Mouse (Mus musculus): ENCODE measurements around the gene Vmn1r72. TPM values are rescaled to one million over a fixed set of nuclear protein-coding genes. Genes with fewer than 3 reads are reported as not detected.
"Not testable (repeated sequence)": the region's sequence is repeated elsewhere in the genome, so short reads cannot be mapped to it uniquely, and the experiment has no call there.

The Vmn1r72 gene
- not detected in 2 replicates for polyA plus RNA-seq (2015; fragmentation: Nextera tagmentation; extraction: Ambion mirVana)

DNA sequence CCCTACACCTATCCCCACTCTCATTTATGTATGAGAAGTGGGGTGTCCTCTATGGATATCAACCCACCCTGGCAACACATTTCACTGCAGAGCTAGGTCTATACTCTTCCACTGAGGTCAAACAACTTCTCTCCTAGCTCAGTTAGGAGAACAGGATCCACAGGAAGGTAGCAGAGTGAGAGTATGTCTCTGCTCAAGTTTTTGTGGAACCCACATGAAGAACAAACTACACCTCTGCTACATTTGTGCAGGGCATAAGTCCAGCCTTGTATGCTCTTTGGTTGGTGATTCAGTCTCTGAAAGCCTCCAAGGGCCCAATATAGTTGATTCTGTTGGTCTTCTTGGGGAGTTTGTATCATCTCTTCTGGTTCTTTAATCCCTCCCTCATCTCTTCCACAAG lies at the start of gene Vmn1r72:
TSS of gene Vmn1r72 (minus strand) at position 101 of the 400 bp plus-strand sequence.
- H3K4me2 ChIP-seq (ENCODE audit: low read depth, low read length); ATAC-seq (replicated peaks; ENCODE audit: extremely low read depth, insufficient read depth, low FRiP score); H3K9ac ChIP-seq (ENCODE audit: low read length); H3K9me3 ChIP-seq (replicated peaks; ENCODE audit: control insufficient read depth, low read length); H3K36me3 ChIP-seq (ENCODE audit: control insufficient read depth, insufficient read depth); H3K4me3 ChIP-seq (ENCODE audit: low read length); H3K4me1 ChIP-seq (ENCODE audit: control insufficient read depth, insufficient read depth, low read length); H3K27ac ChIP-seq (ENCODE audit: low read length); H3K27me3 ChIP-seq (ENCODE audit: control insufficient read depth, insufficient read depth, low read length): not testable (repeated sequence)

GRCm38 (mm10) chr7:11617082-11617481 lies 62.9 kb downstream of the Vmn1r72 start:
- H3K9ac ChIP-seq (ENCODE audit: low read length); H3K4me3 ChIP-seq (ENCODE audit: low read length); H3K27me3 ChIP-seq (ENCODE audit: control insufficient read depth, insufficient read depth, low read length); H3K4me1 ChIP-seq (ENCODE audit: control insufficient read depth, insufficient read depth, low read length); H3K36me3 ChIP-seq (ENCODE audit: control insufficient read depth, insufficient read depth); H3K27ac ChIP-seq (ENCODE audit: low read length); ATAC-seq (replicated peaks; ENCODE audit: extremely low read depth, insufficient read depth, low FRiP score); H3K9me3 ChIP-seq (replicated peaks; ENCODE audit: control insufficient read depth, low read length); H3K4me2 ChIP-seq (ENCODE audit: low read depth, low read length): not testable (repeated sequence)
- 9% methylated on average over 8 of the region's 8 CpGs for WGBS

Other genes starting within 250 kb of the Vmn1r72 start
- gene Zscan4-ps2, start 165.8 kb downstream of the Vmn1r72 start, polyA plus RNA-seq (2015; fragmentation: Nextera tagmentation; extraction: Ambion mirVana) = not detected in 2 replicates
- gene Zscan4-ps3, start 70.8 kb downstream of the Vmn1r72 start, polyA plus RNA-seq (2015; fragmentation: Nextera tagmentation; extraction: Ambion mirVana) = not detected in 2 replicates
- gene Vmn1r73, start 50.1 kb upstream of the Vmn1r72 start, polyA plus RNA-seq (2015; fragmentation: Nextera tagmentation; extraction: Ambion mirVana) = not detected in 2 replicates
- gene Vmn1r74, start 153.8 kb upstream of the Vmn1r72 start, polyA plus RNA-seq (2015; fragmentation: Nextera tagmentation; extraction: Ambion mirVana) = not detected in 2 replicates
- not detected in 2 replicates for gene Vmn1r75, start 194.5 kb upstream of the Vmn1r72 start, polyA plus RNA-seq (2015; fragmentation: Nextera tagmentation; extraction: Ambion mirVana)

All from heart, embryonic 16.5 days (tissue).